Mouse (Mus musculus) intestine, postnatal 0 days (tissue): ENCODE measurements at regions not wholly inside any gene's neighbourhood (a gene's known extent, or its start where the extent isn't known, plus 50 kb on each side); places are given as distances from the start of the nearest gene placed in this dataset.
"Not testable (repeated sequence)": the region's sequence is repeated elsewhere in the genome, so short reads cannot be mapped to it uniquely, and the experiment has no call there.

Experiments
- ATAC-seq: fragments of 200-750 bp; cut with Nextera tagmentation; 2 replicates; pipeline ENCODE4 v1.8.0; 2017; ENCODE audit warnings: mild to moderate bottlenecking, moderate TSS enrichment, moderate library complexity
- H3K27ac ChIP-seq: fragments of 300-500 bp; sonication (generic); 2 replicates; pipeline ENCODE4 v1.5.1; 2014; ENCODE audit warnings: mild to moderate bottlenecking, low read depth, low read length, moderate library complexity
- H3K27me3 ChIP-seq: fragments of 300-500 bp; sonication (generic); replicated peaks from 2 replicates; pipeline ENCODE4 v1.6.1; 2014; ENCODE audit warnings: low read length, mixed read lengths; ENCODE audit not compliant: control insufficient read depth, insufficient read depth
- H3K36me3 ChIP-seq: fragments of 300-500 bp; sonication (generic); 2 replicates; pipeline ENCODE4 v1.6.1; 2014; ENCODE audit warnings: mild to moderate bottlenecking, moderate library complexity; ENCODE audit not compliant: control insufficient read depth, insufficient read depth
- H3K4me1 ChIP-seq: fragments of 300-500 bp; sonication (generic); replicated peaks from 2 replicates; pipeline ENCODE4 v1.6.1; 2014; ENCODE audit warnings: antibody characterized with exemption, low read length, mixed read lengths; ENCODE audit not compliant: control insufficient read depth, insufficient read depth
- H3K4me2 ChIP-seq: fragments of 300-500 bp; sonication (generic); replicated peaks from 2 replicates; pipeline ENCODE4 v1.6.1; 2014; ENCODE audit warnings: low read depth, mild to moderate bottlenecking, moderate library complexity
- H3K4me3 ChIP-seq: fragments of 300-500 bp; sonication (generic); 2 replicates; pipeline ENCODE4 v1.5.1; 2014; ENCODE audit warnings: low read depth, low read length
- H3K9ac ChIP-seq: fragments of 300-500 bp; sonication (generic); 2 replicates; pipeline ENCODE4 v1.6.1; 2014; ENCODE audit warnings: mild to moderate bottlenecking, low read depth, low read length
- H3K9me3 ChIP-seq: fragments of 300-500 bp; sonication (generic); 2 replicates; pipeline ENCODE4 v1.6.1; 2016; ENCODE audit warnings: mixed run types; ENCODE audit not compliant: control insufficient read depth
- CTCF ChIP-seq: sonication (generic); IDR thresholded peaks from 2 replicates; pipeline ENCODE4 v1.5.1; 2016; ENCODE audit warnings: low read depth, mild to moderate bottlenecking, control low read depth, antibody characterized with exemption, moderate library complexity
- WGBS: fragments of 180-500 bp; shearing (Covaris S2); extraction: QIAGEN DNeasy Blood & Tissue Kit; methylation state at CpG from one replicate; pipeline ENCODE4 v1.1.7; 2014; 5-methylcytosine and 5-hydroxymethylcytosine counted together

DNA sequence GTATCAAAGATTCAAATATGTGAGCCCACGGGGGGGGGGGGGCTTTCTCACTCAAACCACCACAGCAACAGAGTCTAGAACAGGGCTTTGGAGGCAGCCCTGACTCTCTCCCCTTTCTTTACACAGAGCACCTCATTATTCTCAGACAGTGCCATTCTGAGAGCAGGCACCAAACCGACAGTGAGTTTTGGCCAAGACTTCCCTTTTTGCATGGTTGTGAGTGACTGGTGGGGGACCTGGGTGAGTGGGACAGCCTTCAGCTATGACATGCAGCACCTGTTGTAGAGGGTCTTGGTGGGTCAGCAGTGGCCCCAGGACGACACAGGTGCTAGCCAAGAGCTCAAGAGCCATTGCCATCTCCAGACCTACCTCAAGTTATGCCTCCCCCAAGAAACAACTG lies 168.8 kb downstream of the Bcl2l11 start:
- H3K4me1 ChIP-seq = no peaks in the 10 kb centered on the region
- H3K27me3 ChIP-seq = no peaks in the 10 kb centered on the region
- H3K27ac ChIP-seq = no peak overlapping the region
- no peak overlapping the region for H3K9ac ChIP-seq
- H3K4me2 ChIP-seq = no peak overlapping the region
- no peak for ATAC-seq
- no peak overlapping the region for H3K4me3 ChIP-seq
- H3K9me3 ChIP-seq = 0 out of 2 replicates have a peak, but pooled peaks cover 3% of the 10 kb centered on the region
- TF ChIP-seq CTCF = no peak
- WGBS = 75% methylated on average over 3 of the region's 3 CpGs
- no peaks in the 10 kb centered on the region for H3K36me3 ChIP-seq

- Histone ChIP-seq H3K9ac (no peak overlapping the region), H3K9me3 (0 out of 2 replicates have a peak, but pooled peaks cover 3% of the 10 kb centered on the region), H3K36me3 (no peaks in the 10 kb centered on the region), H3K4me3 (no peak overlapping the region), H3K4me2 (no peak overlapping the region), H3K27me3 (no peaks in the 10 kb centered on the region), H3K4me1 (no peaks in the 10 kb centered on the region), H3K27ac (no peak overlapping the region)
- no peak for ATAC-seq
- WGBS = 69% methylated on average over 11 of the region's 11 CpGs
- TF ChIP-seq CTCF = no peak
Observed at GRCm38 (mm10) chr2:128295018-128295424, 169.2 kb downstream of the Bcl2l11 start.

- Histone ChIP-seq H3K9me3 (0 out of 2 replicates have a peak, but pooled peaks cover 3% of the 10 kb centered on the region), H3K27me3 (no peaks in the 10 kb centered on the region), H3K9ac (no peak overlapping the region), H3K4me2 (no peak overlapping the region), H3K4me1 (no peaks in the 10 kb centered on the region), H3K36me3 (no peaks in the 10 kb centered on the region), H3K4me3 (no peak overlapping the region), H3K27ac (no peak overlapping the region)
- no peak for TF ChIP-seq CTCF
- no peak for ATAC-seq
- WGBS = 58% methylated on average over 3 of the region's 3 CpGs
Observed at GRCm38 (mm10) chr2:128295726-128296234, 169.9 kb downstream of the Bcl2l11 start.

- H3K27me3 ChIP-seq, H3K27ac ChIP-seq, H3K4me1 ChIP-seq, H3K36me3 ChIP-seq, H3K9me3 ChIP-seq, H3K4me2 ChIP-seq, H3K4me3 ChIP-seq, ATAC-seq, H3K9ac ChIP-seq: not testable (repeated sequence)
- 37% methylated on average over 5 of the region's 5 CpGs for WGBS
Observed at GRCm38 (mm10) chr2:128296423-128296822, 170.6 kb downstream of the Bcl2l11 start.

- H3K4me1 ChIP-seq = no peaks in the 10 kb centered on the region
- H3K9ac ChIP-seq = no peak overlapping the region
- no peaks in the 10 kb centered on the region for H3K36me3 ChIP-seq
- no peak for TF ChIP-seq CTCF
- H3K4me2 ChIP-seq = no peak overlapping the region
- 13% methylated on average over 5 of the region's 5 CpGs for WGBS
- H3K9me3 ChIP-seq = 0 out of 2 replicates have a peak, but pooled peaks cover under 1% of the 10 kb centered on the region
- ATAC-seq = no peak
- no peak overlapping the region for H3K4me3 ChIP-seq
- H3K27me3 ChIP-seq = no peaks in the 10 kb centered on the region
- no peak overlapping the region for H3K27ac ChIP-seq
Observed at GRCm38 (mm10) chr2:128296897-128297296, 171.1 kb downstream of the Bcl2l11 start.

- Histone ChIP-seq H3K27me3 (no peaks in the 10 kb centered on the region), H3K4me1 (no peaks in the 10 kb centered on the region), H3K4me2 (no peak overlapping the region), H3K27ac (no peak overlapping the region), H3K9ac (no peak overlapping the region), H3K36me3 (no peaks in the 10 kb centered on the region), H3K9me3 (no peaks in the 10 kb centered on the region), H3K4me3 (no peak overlapping the region)
- WGBS = 52% methylated on average over 5 of the region's 5 CpGs
- peak; percentile 10; the same call in 1 of the 2 replicates for ATAC-seq
- TF ChIP-seq CTCF = no peak
Observed at GRCm38 (mm10) chr2:128297821-128298220, 172.0 kb downstream of the Bcl2l11 start.

GRCm38 (mm10) chr2:128298996-128299395 lies 173.2 kb downstream of the Bcl2l11 start:
- H3K27ac ChIP-seq = no peak overlapping the region
- H3K36me3 ChIP-seq = no peaks in the 10 kb centered on the region
- no peaks in the 10 kb centered on the region for H3K9me3 ChIP-seq
- no peak overlapping the region for H3K9ac ChIP-seq
- WGBS = 83% methylated on average over 8 of the region's 8 CpGs
- H3K4me1 ChIP-seq = no peaks in the 10 kb centered on the region
- no peaks in the 10 kb centered on the region for H3K27me3 ChIP-seq
- ATAC-seq = no peak
- TF ChIP-seq CTCF = no peak
- H3K4me3 ChIP-seq = no peak overlapping the region
- H3K4me2 ChIP-seq = no peak overlapping the region
